Mouse (Mus musculus) ES-E14 (cell line): ENCODE data around the gene Wdr74. TPM values are rescaled to one million over a fixed set of nuclear protein-coding genes. Genes with fewer than 3 reads are reported as not detected.

ENCODE experiments used
- DNase-seq: peaks from one replicate; pipeline ENCODE4 v3.0.0-alpha.2; 2013; ENCODE audit warnings: low read depth, low spot score
- H3K27ac ChIP-seq: 2 replicates; pipeline ENCODE4 v1.5.1; 2012; ENCODE audit warnings: low read depth, mild to moderate bottlenecking, low read length, moderate library complexity, mixed read lengths; ENCODE audit not compliant: poor library complexity, insufficient read depth, severe bottlenecking
- H3K36me3 ChIP-seq: 2 replicates; pipeline ENCODE4 v1.6.1; 2012; ENCODE audit warnings: mild to moderate bottlenecking, low read length, moderate library complexity, mixed read lengths; ENCODE audit not compliant: control insufficient read depth, poor library complexity, insufficient read depth, severe bottlenecking
- H3K4me1 ChIP-seq, 2 experiments: fragments of 150-350 bp in 1 of 2; sonication (generic) in 1 of 2; 2 replicates each; pipeline ENCODE4 v1.6.1; 2012; ENCODE audit warnings: low read length in 2 of 2, mild to moderate bottlenecking in 1 of 2, mixed read lengths in 1 of 2; ENCODE audit not compliant: control insufficient read depth in 2 of 2, insufficient read depth in 2 of 2, poor library complexity in 1 of 2
- H3K4me3 ChIP-seq, 2 experiments: fragments of 150-350 bp in 1 of 2; sonication (generic) in 1 of 2; 2 replicates each; pipeline ENCODE4 v1.5.1; 2012; ENCODE audit warnings: low read length in 2 of 2, low read depth in 1 of 2, mild to moderate bottlenecking in 1 of 2, mixed read lengths in 1 of 2; ENCODE audit not compliant: insufficient read depth in 1 of 2, poor library complexity in 1 of 2, severe bottlenecking in 1 of 2
- H3K9ac ChIP-seq: 2 replicates; pipeline ENCODE4 v1.6.1; 2012; ENCODE audit warnings: low read depth, mild to moderate bottlenecking, low read length, mixed read lengths; ENCODE audit not compliant: poor library complexity, insufficient read depth, severe bottlenecking
- H3K9me3 ChIP-seq: fragments of 150-350 bp; sonication (generic); 2 replicates; pipeline ENCODE4 v1.6.1; 2012; ENCODE audit warnings: low read depth, mild to moderate bottlenecking, low read length; ENCODE audit not compliant: control insufficient read depth, insufficient read depth
- CHD2 ChIP-seq: IDR thresholded peaks from 2 replicates; pipeline ENCODE4 v1.6.1; 2014; ENCODE audit warnings: mild to moderate bottlenecking, low read depth, low read length, inconsistent platforms
- HCFC1 ChIP-seq: IDR thresholded peaks from 2 replicates; pipeline ENCODE4 v1.6.1; 2012; ENCODE audit warnings: low read length, inconsistent platforms, borderline replicate concordance; ENCODE audit not compliant: insufficient read depth
- MAFK ChIP-seq: IDR thresholded peaks from 2 replicates; pipeline ENCODE4 v1.6.1; 2014; ENCODE audit warnings: mild to moderate bottlenecking, low read depth, low read length, inconsistent platforms; ENCODE audit not compliant: insufficient read depth
- ZC3H11A ChIP-seq: IDR thresholded peaks from 2 replicates; pipeline ENCODE4 v1.6.1; 2012; ENCODE audit warnings: low read depth, mild to moderate bottlenecking, inconsistent platforms, low read length, borderline replicate concordance
- ZNF384 ChIP-seq: IDR thresholded peaks from 2 replicates; pipeline ENCODE4 v1.6.1; 2012; ENCODE audit warnings: low read depth, low read length, inconsistent platforms
- in situ Hi-C, 2 experiments: fragments of 600-800 bp; cut with MboI; formaldehyde crosslinking; loops; one replicate each; pipeline ENCODE4 v1.15.1; 2025; ENCODE audit warnings: low sequenced_read_pairs in 2 of 2, inconsistent platforms in 1 of 2; ENCODE audit not compliant: unreplicated experiment in 2 of 2
- total RNA-seq: library from RNA; depleted of rRNA; stranded (reverse); fragments of 300-350 nt; gene quantifications from 2 replicates; pipeline ENCODE4 v1.2.3, GENCODE M21; 2012

The Wdr74 gene
- total RNA-seq, 1 experiment: 173 TPM

- TF ChIP-seq ZC3H11A: no peak
- TF ChIP-seq MAFK: no peak
- TF ChIP-seq HCFC1: no peak
- TF ChIP-seq CHD2: no peak
- TF ChIP-seq ZNF384: no peak
- in situ Hi-C loops: no loop called here
- Histone ChIP-seq H3K27ac (no peak overlapping the region), H3K9ac (no peak overlapping the region), H3K4me1 (peaks cover 0 to 7% of the 10 kb centered on the region in 2 experiments; a peak in 3 of 4 replicates), H3K4me3 (peak overlapping the region in 1 of 2 experiments; percentile 12; a peak in 1 of 4 replicates), H3K9me3 (no peaks in the 10 kb centered on the region), H3K36me3 (peaks cover 17% of the 10 kb centered on the region)
- no peak for DNase-seq
Observed at GRCm38 (mm10) chr19:8772996-8773395, 37.4 kb downstream of the Wdr74 start.

- peaks cover 19% of the 10 kb centered on the region for H3K36me3 ChIP-seq
- in situ Hi-C loops: no loop called here
- no peaks in the 10 kb centered on the region for H3K9me3 ChIP-seq
Observed at GRCm38 (mm10) chr19:8773409-8773808, 37.8 kb downstream of the Wdr74 start.

GRCm38 (mm10) chr19:8774086-8774835 is 38.6 kb downstream of the Wdr74 start, which contains the start of gene Tmem179b:
Gene Tmem179b (minus strand): TSS chr19:8774467.
- peaks cover 0 to 7% of the 10 kb centered on the region in 2 experiments; a peak in 3 of 4 replicates for H3K4me1 ChIP-seq

More at GRCm38 (mm10) chr19:8773409-8773808, 37.8 kb downstream of the Wdr74 start:
- Histone ChIP-seq H3K4me1 (peaks cover 0 to 7% of the 10 kb centered on the region in 2 experiments; a peak in 3 of 4 replicates), H3K27ac (no peak overlapping the region), H3K4me3 (peak overlapping the region; percentile 81 to 88), H3K9ac (peak overlapping the region; percentile 65; the same call in 1 of the 2 replicates)
- no peak for DNase-seq
- TF ChIP-seq ZNF384 (no peak), ZC3H11A (no peak), CHD2 (no peak)

DNA sequence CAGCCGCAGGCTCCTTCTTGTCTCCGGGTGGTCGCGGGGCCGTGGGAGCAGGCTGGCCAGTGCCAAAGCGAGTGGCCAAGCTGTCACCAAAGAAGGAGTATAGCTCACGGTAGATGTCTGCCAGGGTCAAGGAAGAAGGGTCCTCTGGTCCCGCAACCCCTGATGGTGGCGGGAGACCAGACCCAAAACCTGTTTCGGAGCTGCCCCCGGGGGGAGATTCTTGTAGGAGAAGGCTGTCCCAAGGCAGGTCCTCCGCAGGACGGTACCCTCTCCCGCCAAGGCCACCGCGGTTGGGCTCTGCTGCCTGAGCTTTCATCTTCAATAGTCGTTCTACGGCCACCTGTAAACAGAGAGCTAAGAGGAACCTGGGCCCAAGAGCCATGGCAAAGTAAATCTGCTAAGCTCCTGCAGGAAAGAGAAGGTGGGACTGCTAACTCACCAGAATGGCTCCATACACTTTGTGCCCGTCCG is 39.4 kb downstream of the Wdr74 start:
- no peak for TF ChIP-seq CHD2
- TF ChIP-seq ZNF384: no peak
- no peak for TF ChIP-seq MAFK
- TF ChIP-seq HCFC1: no peak
- TF ChIP-seq ZC3H11A: no peak
- in situ Hi-C loops: no loop called here
- H3K36me3 ChIP-seq: peaks cover 23% of the 10 kb centered on the region
- H3K27ac ChIP-seq: peak overlapping the region; percentile 94
- H3K4me3 ChIP-seq: peak overlapping the region; percentile 81 to 88
- H3K9ac ChIP-seq: peak overlapping the region; percentile 96
- no peaks in the 10 kb centered on the region for H3K9me3 ChIP-seq
- no peak for DNase-seq
- H3K4me1 ChIP-seq: peaks cover 0 to 7% of the 10 kb centered on the region in 2 experiments; a peak in 3 of 4 replicates

More at GRCm38 (mm10) chr19:8774086-8774835, 38.6 kb downstream of the Wdr74 start, which contains the start of gene Tmem179b:
- H3K36me3 ChIP-seq: peaks cover 20% of the 10 kb centered on the region
- peak within 1 kb of the TSS; percentile 81 to 88 for H3K4me3 ChIP-seq
- peak within 1 kb of the TSS; percentile 96 for H3K9ac ChIP-seq
- peak; percentile 94 for DNase-seq
- peak within 1 kb of the TSS; percentile 94 for H3K27ac ChIP-seq
- no peaks in the 10 kb centered on the region for H3K9me3 ChIP-seq
- TF ChIP-seq HCFC1: peak; percentile 70; the same call in 1 of the 2 replicates
- no peak for TF ChIP-seq CHD2
- in situ Hi-C loops: no loop called here
